Mouse (Mus musculus) forebrain, embryonic 11.5 days (tissue): Measurements from ENCODE around the gene Gba. TPM values are rescaled to one million over a fixed set of nuclear protein-coding genes. Genes with fewer than 3 reads are reported as not detected.
"Not testable (repeated sequence)": the region's sequence is repeated elsewhere in the genome, so short reads cannot be mapped to it uniquely, and the experiment has no call there.

Source experiments
- ATAC-seq: fragments of 200-750 bp; cut with Nextera tagmentation; replicated peaks from 2 replicates; pipeline ENCODE4 v1.8.0; 2017; ENCODE audit warnings: moderate TSS enrichment; ENCODE audit not compliant: low FRiP score
- DNase-seq: peaks from one replicate; pipeline ENCODE4 v3.0.0-alpha.2; 2017; ENCODE audit warnings: low spot score
- H3K27ac ChIP-seq: fragments of 300-500 bp; sonication (generic); 2 replicates; pipeline ENCODE4 v1.5.1; 2014; ENCODE audit warnings: low read depth, low read length
- H3K27me3 ChIP-seq: fragments of 300-500 bp; sonication (generic); 2 replicates; pipeline ENCODE4 v1.6.1; 2014; ENCODE audit warnings: mild to moderate bottlenecking, low read length, mixed read lengths; ENCODE audit not compliant: control insufficient read depth, insufficient read depth
- H3K36me3 ChIP-seq: fragments of 300-500 bp; sonication (generic); 2 replicates; pipeline ENCODE4 v1.6.1; 2014; ENCODE audit warnings: mild to moderate bottlenecking, low read length, moderate library complexity, mixed read lengths; ENCODE audit not compliant: control insufficient read depth, insufficient read depth
- H3K4me1 ChIP-seq: fragments of 300-500 bp; sonication (generic); replicated peaks from 2 replicates; pipeline ENCODE4 v1.6.1; 2014; ENCODE audit warnings: low read length, mixed read lengths; ENCODE audit not compliant: control insufficient read depth, insufficient read depth
- H3K4me2 ChIP-seq: fragments of 300-500 bp; sonication (generic); 2 replicates; pipeline ENCODE4 v1.6.1; 2014; ENCODE audit warnings: low read depth, mild to moderate bottlenecking, low read length, moderate library complexity, mixed read lengths; ENCODE audit not compliant: severe bottlenecking
- H3K4me3 ChIP-seq: fragments of 300-500 bp; sonication (generic); 2 replicates; pipeline ENCODE4 v1.5.1; 2014; ENCODE audit warnings: low read depth, low read length
- H3K9ac ChIP-seq: fragments of 300-500 bp; sonication (generic); 2 replicates; pipeline ENCODE4 v1.6.1; 2014; ENCODE audit warnings: low read length
- H3K9me3 ChIP-seq: fragments of 300-500 bp; sonication (generic); 2 replicates; pipeline ENCODE4 v1.6.1; 2016; ENCODE audit warnings: low read length, mixed read lengths; ENCODE audit not compliant: control insufficient read depth
- WGBS: fragments of 180-500 bp; shearing (Covaris S2); extraction: QIAGEN DNeasy Blood & Tissue Kit; methylation state at CpG from one replicate; pipeline ENCODE4 v1.1.7; 2014; 5-methylcytosine and 5-hydroxymethylcytosine counted together
- polyA plus RNA-seq: library from polyadenylated mRNA; unstranded; fragments of >200 nt; fragmentation: Nextera tagmentation; extraction: Ambion mirVana; gene quantifications from 2 replicates; pipeline ENCODE4 v1.2.1, GENCODE M21; 2014

Gba gene
- 32.4 and 37.7 TPM in 2 replicates for polyA plus RNA-seq

GRCm38 (mm10) chr3:89202253-89203141 is at the start of gene Gba:
Gene Gba (plus strand): TSS chr3:89202928.
- 29% methylated on average over 13 of the region's 13 CpGs for WGBS
- no peak within 1 kb of the TSS for H3K27ac ChIP-seq

GRCm38 (mm10) chr3:89156951-89157350 is 45.8 kb upstream of the Gba start:
- WGBS = 91% methylated on average over 8 of the region's 8 CpGs
- H3K27me3 ChIP-seq = peaks cover 4% of the 10 kb centered on the region; the same call in 1 of the 2 replicates
- no peak overlapping the region for H3K4me3 ChIP-seq
- H3K4me1 ChIP-seq = peaks cover 8% of the 10 kb centered on the region; the same call in 1 of the 2 replicates
- no peaks in the 10 kb centered on the region for H3K36me3 ChIP-seq
- H3K9me3 ChIP-seq = no peaks in the 10 kb centered on the region
- H3K9ac ChIP-seq = no peak overlapping the region
- no peak overlapping the region for H3K27ac ChIP-seq
- no peak for ATAC-seq
- DNase-seq = peak; percentile 38
- H3K4me2 ChIP-seq = no peak overlapping the region

More at GRCm38 (mm10) chr3:89202253-89203141, at the start of gene Gba:
- Histone ChIP-seq H3K9ac (peak within 1 kb of the TSS; percentile 52), H3K4me1 (peaks cover 4% of the 10 kb centered on the region), H3K36me3 (no peaks in the 10 kb centered on the region; the same call in 1 of the 2 replicates), H3K4me3 (peak within 1 kb of the TSS; percentile 43), H3K9me3 (no peaks in the 10 kb centered on the region), H3K27me3 (no peaks in the 10 kb centered on the region), H3K4me2 (peak within 1 kb of the TSS; percentile 60)
- peak; percentile 88 for DNase-seq
- ATAC-seq = peak; percentile 86

DNA sequence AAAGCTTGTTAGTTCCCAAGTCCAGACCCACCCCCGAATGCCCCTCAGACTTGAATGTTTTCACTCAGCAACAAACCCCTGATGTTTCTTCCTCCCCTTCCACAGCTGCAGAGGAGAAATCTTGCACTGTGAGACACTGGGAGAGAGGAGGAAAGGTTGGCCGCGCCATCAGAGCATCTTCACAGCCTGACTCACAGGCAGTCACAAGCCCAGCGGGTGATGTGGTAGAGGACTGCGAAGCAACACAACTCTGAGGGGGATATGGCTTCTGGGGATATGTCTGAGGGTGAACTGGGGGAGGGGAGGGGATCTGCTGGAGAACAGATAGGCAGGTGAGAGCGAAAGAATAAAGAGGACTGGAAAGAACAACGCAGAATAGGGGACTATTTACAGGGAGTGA is 44.1 kb upstream of the Gba start:
- Histone ChIP-seq H3K27me3 (peaks cover 4% of the 10 kb centered on the region; the same call in 1 of the 2 replicates), H3K9me3 (no peaks in the 10 kb centered on the region), H3K9ac (peak overlapping the region; percentile 74; the same call in 1 of the 2 replicates), H3K36me3 (no peaks in the 10 kb centered on the region), H3K4me3 (peak overlapping the region; percentile 70), H3K4me1 (peaks cover 9% of the 10 kb centered on the region; the same call in 1 of the 2 replicates), H3K27ac (no peak overlapping the region), H3K4me2 (peak overlapping the region; percentile 96)
- ATAC-seq (no peak), DNase-seq (peak; percentile 35)
- 24% methylated on average over 7 of the region's 7 CpGs for WGBS

DNA sequence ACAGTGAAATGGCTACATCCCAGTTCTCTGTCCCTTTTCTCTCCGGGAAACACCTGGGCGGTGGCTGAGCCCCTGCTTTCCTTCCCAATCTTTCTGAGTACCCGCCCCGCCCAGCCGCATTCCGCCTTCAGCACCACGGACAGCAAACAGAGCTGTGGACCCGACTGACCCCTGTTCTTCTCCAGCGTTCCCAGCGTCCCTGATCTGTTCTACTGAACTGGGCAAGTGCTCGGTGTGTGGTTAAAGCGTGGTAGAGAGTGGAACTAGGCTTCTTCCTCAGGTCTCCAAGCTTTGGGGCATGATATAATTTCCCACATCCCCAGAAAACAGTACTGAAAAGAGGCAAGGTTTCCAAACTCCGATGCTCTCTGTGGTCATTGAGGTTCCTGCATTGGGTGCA is 43.5 kb upstream of the Gba start:
- H3K4me2 ChIP-seq = peak overlapping the region; percentile 96
- ATAC-seq = no peak
- peak overlapping the region; percentile 74 for H3K9ac ChIP-seq
- peaks cover 4% of the 10 kb centered on the region; the same call in 1 of the 2 replicates for H3K27me3 ChIP-seq
- under 1% methylated on average over 13 of the region's 13 CpGs for WGBS
- H3K4me1 ChIP-seq = peaks cover 14% of the 10 kb centered on the region; the same call in 1 of the 2 replicates
- H3K36me3 ChIP-seq = no peaks in the 10 kb centered on the region
- no peak overlapping the region for H3K27ac ChIP-seq
- peak overlapping the region; percentile 70 for H3K4me3 ChIP-seq
- no peaks in the 10 kb centered on the region for H3K9me3 ChIP-seq
- peak; percentile 86 for DNase-seq

- peaks cover 4% of the 10 kb centered on the region; the same call in 1 of the 2 replicates for H3K27me3 ChIP-seq
- no peaks in the 10 kb centered on the region for H3K9me3 ChIP-seq
- H3K4me2 ChIP-seq = peak within 1 kb of the TSS; percentile 96
- H3K4me1 ChIP-seq = peaks cover 15% of the 10 kb centered on the region; the same call in 1 of the 2 replicates
- peak within 1 kb of the TSS; percentile 70 for H3K4me3 ChIP-seq
- WGBS = under 1% methylated on average over 59 of the region's 66 CpGs
- ATAC-seq = peak; percentile 75
- H3K27ac ChIP-seq = no peak within 1 kb of the TSS
- DNase-seq = peak; percentile 92
- no peaks in the 10 kb centered on the region for H3K36me3 ChIP-seq
- H3K9ac ChIP-seq = peak within 1 kb of the TSS; percentile 74
Observed at GRCm38 (mm10) chr3:89159616-89160344, 42.9 kb upstream of the Gba start, which contains the start of gene Hcn3. Gene Hcn3 (minus strand): TSS chr3:89160196.

- not testable (repeated sequence) for H3K27ac ChIP-seq, H3K9me3 ChIP-seq, H3K9ac ChIP-seq, H3K27me3 ChIP-seq, ATAC-seq, H3K36me3 ChIP-seq, DNase-seq, H3K4me3 ChIP-seq, H3K4me2 ChIP-seq
- H3K4me1 ChIP-seq = peaks cover 23% of the 10 kb centered on the region; the same call in 1 of the 2 replicates
Observed at GRCm38 (mm10) chr3:89161207-89161606, 41.5 kb upstream of the Gba start.

DNA sequence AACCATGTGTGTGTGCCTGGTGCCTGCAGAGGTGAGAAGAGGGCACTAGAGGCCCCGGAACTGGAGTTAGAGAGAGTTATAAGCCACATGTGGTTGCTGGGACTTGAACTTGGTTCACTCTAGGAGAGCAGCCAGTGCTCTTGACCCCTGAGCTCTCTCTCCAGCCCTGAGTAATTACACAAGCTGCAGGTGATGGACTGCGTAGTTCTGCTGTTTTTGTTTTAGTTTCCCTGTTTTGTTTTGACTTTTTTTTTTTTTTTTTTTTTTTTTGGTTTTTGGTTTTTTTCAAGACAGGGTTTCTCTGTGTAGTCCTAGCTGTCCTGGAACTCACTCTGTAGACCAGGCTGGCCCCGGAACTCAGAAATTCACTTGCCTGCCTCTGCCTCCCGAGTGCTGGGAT is 40.9 kb upstream of the Gba start:
- no peak for ATAC-seq
- no peaks in the 10 kb centered on the region for H3K36me3 ChIP-seq

DNA sequence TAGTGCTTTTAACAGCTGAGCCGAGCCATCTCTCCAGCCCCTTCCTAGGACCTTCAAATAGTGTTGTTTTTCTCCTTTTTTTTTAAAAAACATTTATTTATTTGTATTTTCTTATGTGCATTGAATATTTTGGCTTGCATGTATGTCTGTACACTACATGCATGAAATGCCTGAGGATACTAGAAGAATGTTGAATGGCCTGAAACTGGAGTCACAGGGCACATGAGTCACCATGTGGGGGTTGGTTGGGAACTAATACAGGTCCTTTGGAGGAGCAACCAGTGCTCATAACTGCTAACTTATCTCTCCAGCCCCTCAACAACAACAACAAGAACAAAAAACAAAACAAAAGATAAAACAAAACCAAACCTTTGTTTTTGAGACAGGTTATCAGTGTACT is 39.6 kb upstream of the Gba start:
- no peak overlapping the region for H3K4me2 ChIP-seq
- peaks cover 3% of the 10 kb centered on the region; the same call in 1 of the 2 replicates for H3K36me3 ChIP-seq
- H3K27me3 ChIP-seq = peaks cover 4% of the 10 kb centered on the region; the same call in 1 of the 2 replicates
- ATAC-seq = no peak
- H3K27ac ChIP-seq = no peak overlapping the region
- no peak overlapping the region for H3K9ac ChIP-seq
- H3K4me3 ChIP-seq = no peak overlapping the region
- no peak for DNase-seq
- H3K4me1 ChIP-seq = peaks cover 25% of the 10 kb centered on the region; the same call in 1 of the 2 replicates
- no peaks in the 10 kb centered on the region for H3K9me3 ChIP-seq
- WGBS = 86% methylated on average over 1 of the region's 1 CpGs

More for the DNA sequence above, 40.9 kb upstream of the Gba start:
- Histone ChIP-seq H3K27me3 (peaks cover 4% of the 10 kb centered on the region; the same call in 1 of the 2 replicates), H3K9me3 (no peaks in the 10 kb centered on the region), H3K9ac (no peak overlapping the region), H3K4me3 (no peak overlapping the region), H3K27ac (no peak overlapping the region), H3K4me1 (peaks cover 23% of the 10 kb centered on the region; the same call in 1 of the 2 replicates), H3K4me2 (no peak overlapping the region)
- 86% methylated on average over 4 of the region's 4 CpGs for WGBS
- DNase-seq = no peak
